Mouse (Mus musculus) heart, postnatal 14 days (tissue): ENCODE results near the gene Pmpca. TPM values are rescaled to one million over a fixed set of nuclear protein-coding genes. Genes with fewer than 3 reads are reported as not detected.

ENCODE experiments used
- DNase-seq, 2 experiments: peaks; one replicate each; pipeline ENCODE4 v3.0.0; 2021 to 2022
- intact Hi-C: fragments of 180-260 bp; cut with DNase I; formaldehyde crosslinking; loops from one replicate; pipeline ENCODE4 v1.15.1; 2025
- long read RNA-seq, 2 experiments: library from polyadenylated mRNA; stranded (forward); transcript quantifications; one replicate each; pipeline ENCODE4 v2.0.0; 2021
- total RNA-seq, 2 experiments: library from RNA; stranded (reverse); gene quantifications; 2 replicates each; pipeline ENCODE4 v1.2.3; 2021

Pmpca gene
- total RNA-seq: 100 to 1,000 TPM; 118 to 121 TPM
- long read RNA-seq, experiment 1, transcript Pmpca-201 (13 exons, 3,135 nt): major isoform, 225 of 272 reads
- long read RNA-seq, experiment 1, partial matches to known transcripts: 25 of 272 reads
- long read RNA-seq, experiment 1, other reads (novel, unspliced or antisense): 18 of 272 reads
- long read RNA-seq, experiment 2, transcript Pmpca-201 (13 exons, 3,135 nt): major isoform, 192 of 231 reads
- long read RNA-seq, experiment 2, partial matches to known transcripts: 20 of 231 reads
- long read RNA-seq, experiment 2, other reads (novel, unspliced or antisense): 16 of 231 reads

DNA sequence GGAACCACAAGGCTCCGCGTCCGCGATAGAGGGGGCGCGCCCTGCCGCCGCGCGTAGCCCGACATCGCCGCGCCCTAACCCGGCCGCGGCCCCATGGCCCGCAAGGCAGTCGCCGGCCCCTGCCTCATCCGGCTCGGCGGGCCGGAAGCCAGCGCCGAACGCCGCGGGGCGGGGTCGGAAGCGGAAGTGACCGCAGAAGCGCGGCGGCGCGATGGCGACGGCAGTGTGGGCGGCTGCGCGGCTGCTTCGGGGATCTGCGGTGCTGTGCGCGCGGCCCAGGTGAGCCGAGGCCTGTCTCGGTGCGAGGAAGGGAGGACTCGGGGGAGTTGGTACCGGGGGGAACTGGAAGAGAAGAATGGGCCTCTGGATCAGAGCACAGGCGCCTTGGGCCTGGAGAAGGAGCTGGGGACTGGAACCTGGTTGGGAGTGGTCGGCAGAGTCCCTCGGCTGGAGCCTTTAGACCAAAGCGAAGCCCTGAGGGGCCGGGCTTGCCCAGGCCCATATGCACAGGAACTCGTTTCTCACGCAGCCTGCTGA, at the start of gene Pmpca, which contains the start of gene Entr1:
Pmpca (plus strand) TSS at position 186 of the 537 bp plus-strand sequence.
Entr1 (minus strand) TSS at position 163 of the 537 bp plus-strand sequence.
- intact Hi-C loops: loop anchor here (2.0 kb wide), 1 partner anchor 36 kb away; the partner anchor contains the start of gene Dnlz
- peak; percentile 91 to 95 for DNase-seq

DNA sequence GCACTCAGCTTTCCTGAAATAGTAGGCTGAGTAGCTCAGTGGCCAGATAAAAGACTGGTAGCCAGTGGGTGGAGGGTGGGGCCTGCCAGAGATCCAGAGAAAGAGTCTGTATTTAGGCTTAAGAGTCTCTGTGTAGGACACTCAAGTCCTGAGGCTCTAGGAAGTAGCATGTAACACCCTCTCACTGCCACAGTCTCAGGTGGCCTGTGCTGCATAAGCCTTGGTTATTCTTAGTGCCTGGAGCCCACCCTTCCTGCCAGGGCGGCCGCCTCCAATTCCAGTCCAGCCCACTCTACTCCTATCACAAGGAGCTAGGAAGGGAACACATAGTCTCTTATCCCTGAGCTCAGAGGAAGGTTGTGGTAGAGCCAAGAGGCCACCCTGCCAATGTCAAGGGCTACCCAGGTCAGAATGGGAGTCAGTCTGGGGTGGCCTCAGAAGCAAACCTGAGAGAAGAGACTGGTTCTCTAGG, 47.6 kb upstream of the Pmpca start:
- intact Hi-C loops: no loop called here
- peak in 1 of 2 experiments; percentile 47 for DNase-seq

DNA sequence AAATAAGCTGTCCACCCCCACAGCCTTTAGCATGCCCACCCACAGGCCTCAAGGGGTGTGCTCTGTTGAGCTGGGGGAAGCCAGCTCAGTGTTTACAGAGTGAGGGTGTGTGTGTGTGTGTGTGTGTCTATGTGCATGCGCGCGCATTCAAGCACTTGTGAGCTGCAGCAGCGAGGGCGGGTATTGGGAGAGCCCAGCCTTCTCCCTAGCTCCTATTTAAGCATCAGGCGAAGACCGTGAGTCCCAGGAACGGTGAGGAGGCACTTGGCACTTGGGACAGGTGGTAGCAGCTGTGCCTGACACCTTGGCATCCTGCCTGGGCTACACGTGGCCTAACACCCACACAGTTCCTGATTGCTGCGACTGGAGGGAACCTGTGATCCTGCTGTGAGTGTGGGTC, 47.1 kb upstream of the Pmpca start:
- intact Hi-C loops: no loop called here

DNA sequence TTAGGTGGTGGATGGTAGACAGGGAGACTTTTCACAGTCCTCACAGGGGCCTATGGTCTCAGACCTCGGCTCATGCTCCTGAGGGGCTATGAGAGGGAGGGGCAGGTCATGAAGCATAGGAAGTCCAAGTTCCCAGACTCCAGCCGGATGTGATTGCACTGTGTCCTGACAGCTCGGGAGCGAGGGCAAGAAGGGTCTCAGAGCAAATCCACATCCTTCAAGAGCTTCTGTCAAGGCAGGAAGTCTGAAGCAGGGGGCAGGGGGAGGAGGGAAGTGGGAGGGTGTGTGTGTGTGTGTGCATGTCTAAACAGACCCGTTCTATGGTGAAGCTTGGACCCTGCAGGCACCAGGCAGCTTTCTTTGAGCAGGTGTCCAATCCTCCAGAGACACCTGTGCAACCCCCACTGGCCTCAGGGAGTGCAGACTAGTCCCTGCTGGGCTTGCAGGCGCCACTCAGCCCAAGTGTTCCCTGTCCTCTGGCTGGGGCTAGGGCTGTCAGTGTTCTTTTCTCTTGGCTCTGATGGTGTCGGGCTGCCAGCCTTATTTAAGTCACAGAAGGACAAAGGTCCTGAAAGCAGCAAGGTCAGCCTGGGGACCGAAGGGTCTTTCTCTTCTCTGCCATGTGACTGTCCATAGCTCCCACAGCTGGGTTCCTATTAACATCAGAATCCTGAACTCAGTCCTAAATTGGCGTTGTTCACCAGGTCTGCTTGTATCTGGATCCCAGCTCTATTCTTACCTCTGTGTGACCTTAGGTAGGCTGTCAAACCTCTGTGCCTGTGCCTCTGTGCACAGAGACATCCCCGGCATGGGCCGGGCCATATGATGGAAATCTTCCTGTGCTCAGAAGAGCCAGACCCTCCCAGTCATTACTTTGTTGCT, 46.3 kb upstream of the Pmpca start:
- intact Hi-C loops: no loop called here
- peak in 1 of 2 experiments; percentile 33 for DNase-seq

More for the DNA sequence above, 47.1 kb upstream of the Pmpca start:
- peak; percentile 85 to 89 for DNase-seq

DNA sequence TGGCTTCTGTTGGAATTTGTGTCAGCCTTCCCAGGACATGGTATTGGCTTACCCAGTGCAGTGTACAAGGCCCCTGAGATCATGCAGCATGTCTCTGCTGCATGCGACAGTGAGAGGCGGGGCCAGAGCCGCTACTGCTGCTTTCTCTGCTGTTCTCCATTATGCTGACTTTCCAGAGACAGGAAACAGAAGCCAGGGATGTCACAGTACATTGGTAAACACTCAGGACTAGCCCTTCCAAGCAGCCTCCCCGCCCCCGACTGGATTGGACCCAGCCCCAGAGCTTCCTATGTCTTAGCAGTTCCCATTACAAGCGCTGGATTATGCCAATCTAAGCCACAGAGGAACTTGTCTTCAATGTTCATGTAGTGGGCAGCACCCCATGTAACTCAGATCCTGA, 40.9 kb upstream of the Pmpca start:
- DNase-seq: no peak
- intact Hi-C loops: no loop called here

DNA sequence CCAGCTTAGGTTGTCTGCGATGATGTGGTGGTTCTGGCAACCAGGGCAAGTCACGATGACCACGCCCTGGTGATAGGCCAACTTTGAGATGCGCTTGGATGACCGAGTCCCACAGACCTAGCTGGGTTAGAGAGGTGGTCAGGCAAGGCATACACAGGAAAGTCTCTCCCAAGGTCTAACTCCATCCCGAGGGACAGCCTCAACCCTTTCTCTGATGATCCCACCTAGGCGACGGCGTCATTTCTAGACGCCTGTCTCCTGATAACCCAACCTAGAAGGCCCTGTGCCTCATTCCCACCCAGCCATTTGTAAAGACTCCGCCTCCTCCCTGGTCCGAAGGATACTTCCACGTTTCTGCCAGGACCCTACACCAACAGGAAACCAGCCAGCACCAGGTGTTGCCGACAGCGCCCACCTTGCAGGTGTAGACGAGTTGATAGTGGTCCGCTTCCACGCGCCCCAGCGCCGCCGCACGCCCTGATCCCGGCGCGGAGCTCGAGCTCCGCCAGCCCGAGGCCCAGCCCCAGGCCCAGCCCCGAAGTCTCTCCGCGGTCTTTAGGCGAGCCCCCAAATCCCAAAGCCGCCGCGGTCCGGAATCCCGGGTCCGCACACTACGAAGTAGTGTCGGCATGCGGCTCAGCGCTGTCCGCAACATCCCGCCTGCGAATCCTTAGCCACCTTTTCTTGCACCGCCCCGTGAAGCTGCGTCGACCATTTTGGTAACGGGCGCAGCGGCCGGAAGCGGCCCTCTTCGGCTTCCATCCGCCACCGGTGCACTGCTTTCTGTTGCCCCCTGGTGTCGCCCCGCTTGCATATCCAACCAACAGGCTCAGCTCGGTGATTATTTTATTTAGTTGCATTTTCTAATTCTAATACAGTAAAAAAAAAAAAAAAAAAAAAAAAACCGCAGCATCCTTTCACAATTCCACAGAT, 37.5 kb upstream of the Pmpca start, which contains the start of gene Dnlz:
Dnlz (minus strand) TSS at position 753 of the 933 bp plus-strand sequence.
- peak; percentile 94 to 95 for DNase-seq
- intact Hi-C loops: loop anchor here (1.0 to 5.0 kb wide), 5 partner anchors 26 to 56 kb away; partner anchors contain the start of genes Entr1, Gpsm1, Inpp5e and Pmpca

DNA sequence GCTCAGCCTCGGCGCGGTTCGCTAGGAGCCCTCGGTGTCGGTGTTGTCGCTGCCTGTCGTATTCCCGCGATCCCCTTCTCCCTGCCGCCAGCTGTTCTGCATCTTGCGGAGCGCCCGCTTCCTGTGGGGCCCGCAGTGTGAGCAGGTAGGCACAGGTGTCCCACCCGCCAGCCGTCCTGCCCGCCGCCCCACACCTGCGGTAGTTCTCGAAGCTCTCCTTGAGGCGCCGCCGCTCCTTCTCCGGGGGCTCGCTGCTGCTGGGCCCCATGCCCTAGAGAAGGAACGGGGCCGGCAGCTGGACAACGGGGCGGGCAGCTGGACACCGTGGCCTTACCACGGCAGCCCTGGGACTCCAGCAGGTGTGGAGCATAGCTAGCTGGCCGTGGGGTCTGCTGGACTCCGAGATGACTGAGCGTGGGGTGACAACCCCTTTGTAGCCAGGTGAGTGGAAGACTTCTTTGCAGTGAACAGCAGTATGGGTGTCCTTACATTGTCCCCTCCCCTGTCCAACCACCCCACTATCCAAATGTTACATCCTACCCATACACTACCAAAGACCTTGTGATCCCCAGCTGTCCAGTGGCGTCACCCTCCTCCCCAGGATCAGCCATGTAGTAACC, 36.7 kb upstream of the Pmpca start:
- DNase-seq: peak in 1 of 2 experiments; percentile 40
- intact Hi-C loops: loop anchor here (1.0 to 5.0 kb wide), 5 partner anchors 27 to 55 kb away; partner anchors contain the start of genes Entr1, Gpsm1, Inpp5e and Pmpca

DNA sequence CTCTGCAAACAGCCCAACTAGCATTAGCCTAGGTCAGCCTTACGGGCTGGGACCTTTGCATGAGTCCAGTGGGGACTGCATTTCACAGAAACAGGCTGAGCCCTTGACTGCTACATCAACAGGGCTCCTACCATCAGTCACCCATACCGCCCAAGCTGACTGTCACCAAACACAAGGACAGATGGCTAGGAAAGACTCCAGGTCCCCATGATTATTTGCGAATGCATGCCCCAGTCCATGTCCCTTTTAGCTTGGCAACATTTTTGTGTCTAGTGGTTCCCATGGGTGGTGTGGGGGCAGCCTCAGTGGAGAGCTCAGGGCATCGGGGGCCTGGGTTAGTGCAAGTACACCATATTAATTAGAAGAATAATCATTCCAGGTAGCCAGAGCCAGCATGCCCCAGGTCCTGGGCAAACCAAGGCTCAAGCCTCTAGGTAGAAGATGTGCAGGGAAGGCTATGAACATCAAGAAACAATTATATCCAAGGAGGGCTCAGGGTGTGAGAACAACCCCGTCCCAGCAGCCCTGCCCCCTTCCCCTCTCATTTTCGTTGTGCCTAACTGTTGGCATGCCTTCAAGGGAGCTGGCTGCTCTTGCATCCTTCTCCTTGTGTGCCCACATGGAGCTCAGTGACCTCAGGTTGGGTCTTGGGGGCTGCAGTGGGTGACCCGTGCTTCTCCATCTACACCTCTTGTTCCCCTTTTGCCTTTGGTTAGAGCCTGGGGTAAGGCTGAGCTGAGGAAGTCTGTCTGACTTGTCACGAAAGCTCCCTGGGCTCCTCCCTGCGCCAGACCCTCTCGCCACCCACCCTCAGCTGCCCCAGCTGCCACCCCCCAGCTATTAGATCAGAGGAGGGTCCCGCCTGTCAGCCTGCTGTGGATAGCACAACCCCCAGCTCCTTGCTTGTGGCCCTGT, 35.8 kb upstream of the Pmpca start:
- intact Hi-C loops: loop anchor here (2.0 to 5.0 kb wide), 4 partner anchors 35 to 54 kb away; partner anchors contain the start of genes Entr1, Gpsm1, Inpp5e and Pmpca
- no peak for DNase-seq

DNA sequence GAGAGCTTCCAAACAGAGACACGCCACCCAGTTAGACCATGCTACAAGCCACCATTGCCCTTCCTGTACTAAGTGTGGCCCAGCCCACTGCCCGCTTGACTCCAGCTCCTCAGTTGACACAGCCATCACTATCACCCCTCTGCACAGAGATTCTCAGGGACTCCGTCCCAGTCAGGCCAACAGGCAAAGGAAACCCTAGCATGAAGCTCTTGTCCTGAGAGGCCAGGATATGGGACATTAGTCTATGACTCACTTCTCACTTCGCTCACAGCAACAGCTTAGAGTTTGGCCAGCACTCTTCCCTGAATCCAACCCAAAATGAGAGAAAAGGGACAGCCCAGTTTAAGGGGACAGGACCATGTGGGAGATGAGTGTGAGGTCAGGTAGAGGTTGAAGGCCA, 34.7 kb upstream of the Pmpca start:
- intact Hi-C loops: loop anchor here (5.0 kb wide), 2 partner anchors 37 to 53 kb away; partner anchors contain the start of genes Gpsm1 and Inpp5e

DNA sequence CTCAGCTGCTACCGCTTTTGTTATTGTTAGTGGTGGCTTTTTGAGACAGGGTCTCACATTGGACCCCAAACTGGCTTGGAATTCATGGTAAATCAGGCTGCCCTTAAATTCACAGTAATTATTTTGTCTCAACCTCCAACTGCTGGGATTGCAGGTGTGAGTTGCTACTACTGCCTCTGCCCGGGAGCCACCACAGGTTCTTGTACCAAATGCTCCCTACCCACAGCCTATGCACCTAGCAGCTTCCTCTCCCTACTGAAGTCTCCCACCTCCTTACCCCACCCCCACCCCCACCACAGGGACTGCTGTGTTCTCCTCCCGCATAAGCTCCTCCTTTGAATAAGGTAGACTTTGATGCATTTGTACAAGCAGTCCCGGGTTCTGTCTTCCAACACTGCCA, 32.9 kb upstream of the Pmpca start:
- no peak for DNase-seq
- intact Hi-C loops: no loop called here

More for the DNA sequence above, 34.7 kb upstream of the Pmpca start:
- DNase-seq: no peak

DNA sequence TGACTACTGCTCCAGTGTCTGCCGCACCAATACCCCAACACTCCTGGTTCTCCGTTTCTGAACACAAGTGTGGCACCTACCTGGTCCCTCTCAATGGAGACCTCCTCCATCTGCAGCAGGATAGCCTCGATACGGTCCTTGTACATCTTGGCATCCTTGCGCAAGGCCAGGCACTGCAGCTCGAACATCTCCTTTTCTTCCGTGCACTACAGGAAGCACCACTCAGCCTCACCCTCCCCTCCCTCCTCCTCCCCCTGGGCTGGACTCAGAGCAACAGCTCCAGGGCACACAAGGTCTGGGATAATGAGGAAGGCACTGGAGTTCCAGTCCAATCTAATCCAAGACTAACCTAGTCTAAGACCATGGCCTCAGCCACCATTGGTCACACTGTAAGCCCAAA, 32.5 kb upstream of the Pmpca start:
- DNase-seq: no peak
- intact Hi-C loops: no loop called here

DNA sequence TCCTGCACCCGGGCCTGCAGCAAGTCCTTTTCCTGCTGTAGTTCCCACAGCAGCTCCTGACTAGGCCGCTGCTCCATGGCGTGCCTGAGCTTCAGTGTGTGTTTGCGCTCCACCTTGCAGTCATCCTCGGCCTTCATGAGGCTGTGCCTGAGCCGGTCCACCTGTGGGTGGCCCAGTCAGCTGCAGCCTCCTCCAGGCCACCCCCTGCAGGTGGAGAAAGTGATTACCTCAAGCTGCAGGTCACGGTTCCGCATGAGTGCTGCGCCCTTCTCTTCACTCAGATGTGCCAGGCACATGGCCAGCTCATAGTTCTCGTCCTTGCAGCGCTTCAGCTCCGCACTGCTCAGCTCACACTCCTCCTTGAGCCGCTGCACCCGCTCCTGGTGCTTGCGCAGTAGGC, 31.7 kb upstream of the Pmpca start:
- DNase-seq: no peak
- intact Hi-C loops: no loop called here

DNA sequence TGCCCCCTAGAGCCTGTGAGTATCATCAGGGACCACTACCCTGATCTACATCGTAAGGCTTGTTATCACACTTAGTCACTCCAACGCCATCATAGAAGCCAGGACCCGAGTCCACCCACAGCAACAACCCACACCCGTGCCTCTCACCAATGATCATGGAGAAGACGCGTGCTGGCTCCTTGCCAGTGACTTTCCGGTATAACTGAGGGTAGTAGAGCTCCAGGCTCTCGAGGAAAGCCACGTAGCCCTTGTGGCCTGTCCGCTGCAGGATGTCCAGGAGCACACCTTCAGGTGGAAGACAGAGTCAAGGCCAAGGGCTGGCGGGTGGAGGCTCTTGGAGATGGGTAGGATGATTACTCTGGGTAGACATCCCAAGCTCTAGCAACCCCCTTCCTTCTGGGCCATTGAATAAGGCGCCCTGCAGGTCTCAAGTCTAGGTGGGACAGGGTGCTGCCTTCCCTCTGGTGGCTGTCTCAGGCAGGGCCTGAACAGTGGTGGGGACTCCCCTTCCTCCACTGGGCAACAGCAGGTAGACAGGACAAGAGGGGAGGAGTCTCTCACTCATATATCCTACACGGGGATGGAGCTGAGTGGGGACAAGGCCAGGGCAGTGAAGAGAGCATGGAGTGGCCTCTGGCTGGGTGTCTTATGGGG, 30.3 kb upstream of the Pmpca start:
- intact Hi-C loops: no loop called here
- DNase-seq: no peak

DNA sequence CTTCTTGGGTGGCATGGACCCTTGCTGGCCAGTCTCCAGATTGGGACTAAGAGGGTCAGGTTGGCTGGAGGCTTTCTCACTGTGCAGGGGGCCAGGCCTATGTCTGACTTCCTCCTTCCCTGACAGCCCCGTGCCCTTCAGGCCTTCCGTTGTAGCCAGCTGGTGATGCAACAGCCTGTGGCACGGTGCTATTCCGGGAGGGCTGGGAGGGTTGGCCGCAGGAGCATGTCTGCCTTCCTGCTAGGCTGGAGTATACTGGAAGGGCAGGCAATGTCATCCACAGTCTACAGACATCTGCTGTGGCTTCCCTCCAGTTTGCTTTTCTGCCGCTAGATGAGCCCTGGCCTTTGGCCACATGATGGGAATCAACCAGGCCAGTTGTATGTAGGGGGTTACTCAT, 29.2 kb upstream of the Pmpca start:
- intact Hi-C loops: no loop called here
- DNase-seq: peak; percentile 54 to 56

DNA sequence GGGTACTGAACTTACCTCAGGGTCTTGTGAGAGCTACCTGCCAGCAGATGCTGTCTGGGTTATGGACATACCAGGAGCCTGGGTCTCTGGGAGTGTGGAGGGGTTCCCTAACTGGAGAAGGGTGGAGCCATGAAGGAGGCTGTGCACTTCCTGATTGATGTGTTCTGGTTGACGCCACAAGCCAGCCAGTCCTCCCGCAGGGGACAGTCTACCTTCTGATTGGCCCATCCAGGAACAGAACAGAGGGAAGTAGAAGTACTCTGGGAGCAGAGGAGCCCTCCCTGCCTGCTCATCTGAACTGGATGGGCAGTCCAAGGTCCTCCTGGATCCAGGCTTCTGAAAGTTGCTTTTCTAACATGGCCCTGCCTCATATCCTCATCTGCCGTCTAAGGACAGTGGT, 28.4 kb upstream of the Pmpca start, which contains the start of gene Card9:
Card9 (minus strand) TSS at position 147 of the 400 bp plus-strand sequence.
- no peak for DNase-seq
- intact Hi-C loops: no loop called here

DNA sequence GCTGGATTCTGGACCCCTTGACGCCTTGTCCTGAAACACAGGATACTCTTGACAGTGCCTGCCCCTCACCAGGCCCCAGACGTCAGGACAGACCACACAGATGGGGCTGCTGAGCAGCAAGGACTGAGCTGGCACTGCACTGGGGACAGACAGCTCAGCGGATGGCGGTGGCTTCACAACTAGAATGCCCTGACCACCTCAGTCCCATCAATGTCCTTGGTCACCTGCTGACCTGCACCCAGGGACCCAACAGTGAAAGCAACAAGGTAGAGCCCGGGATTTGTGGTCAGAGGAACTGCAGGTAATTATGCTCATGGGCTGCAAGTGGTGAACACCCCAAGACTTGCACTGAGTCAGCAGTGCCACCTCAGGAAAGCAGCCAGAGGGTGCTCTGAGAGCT, 26.1 kb upstream of the Pmpca start:
- intact Hi-C loops: no loop called here
- DNase-seq: no peak

DNA sequence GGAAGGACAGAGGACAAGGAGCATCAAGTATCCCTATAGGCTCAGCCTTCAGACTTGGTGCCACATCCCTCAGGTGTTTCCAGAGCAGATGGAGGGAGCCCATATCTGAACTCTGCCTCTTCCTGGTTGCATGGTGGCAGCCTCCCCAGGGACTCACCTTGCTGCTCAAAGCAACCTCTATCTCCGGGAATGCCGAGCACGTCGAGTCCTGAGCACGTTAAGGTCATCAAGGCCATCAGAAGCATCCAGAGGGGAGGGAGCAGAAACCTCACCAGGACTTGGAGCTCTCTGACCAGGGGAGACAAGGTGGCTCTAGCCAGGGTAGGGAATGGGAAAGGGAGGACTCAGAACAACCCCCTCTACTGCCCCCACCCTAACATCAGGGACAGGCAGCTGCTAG, 25.7 kb upstream of the Pmpca start:
- intact Hi-C loops: no loop called here
- no peak for DNase-seq
